Mouse (Mus musculus): ENCODE measurements around the gene Siah2. TPM values are rescaled to one million over a fixed set of nuclear protein-coding genes. Genes with fewer than 3 reads are reported as not detected.

The Siah2 gene
- polyA plus RNA-seq, 1 experiment from 2014 or later, result 7.9 TPM

DNA sequence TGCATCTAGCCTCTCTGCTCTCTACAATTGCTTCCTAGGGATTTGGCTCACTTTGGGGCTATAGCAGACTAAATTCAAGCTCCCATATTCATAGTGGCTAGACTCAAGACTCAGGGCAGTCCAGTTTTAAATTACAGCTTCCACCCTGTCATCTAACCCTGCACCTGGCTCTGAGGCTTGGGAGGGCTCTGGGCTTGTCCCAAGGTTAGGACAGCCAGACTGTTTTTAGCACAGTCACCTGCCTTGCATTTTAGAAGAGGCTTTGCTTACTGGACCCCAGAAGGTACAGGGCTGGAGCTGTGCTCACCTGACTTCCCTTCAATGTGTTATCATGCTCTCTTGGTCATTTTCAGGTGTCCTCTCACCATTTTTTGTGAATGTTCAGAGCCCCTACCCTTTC lies 32.6 kb upstream of the Siah2 start:
- Histone ChIP-seq H3K9ac (replicated peaks; ENCODE audit: low read depth, low read length) (no peak overlapping the region), H3K27me3 (replicated peaks; ENCODE audit: control insufficient read depth, insufficient read depth, low read length) (no peaks in the 10 kb centered on the region), H3K4me1 (replicated peaks; ENCODE audit: control insufficient read depth, insufficient read depth, low read length) (no peaks in the 10 kb centered on the region), H3K9me3 (ENCODE audit: control insufficient read depth, low read length) (no peaks in the 10 kb centered on the region), H3K4me2 (ENCODE audit: low read length) (no peak overlapping the region), H3K36me3 (ENCODE audit: control insufficient read depth, insufficient read depth) (no peaks in the 10 kb centered on the region), H3K4me3 (replicated peaks; ENCODE audit: low read length) (no peak overlapping the region), H3K27ac (ENCODE audit: low read length) (no peak overlapping the region)
- ATAC-seq, result no peak

DNA sequence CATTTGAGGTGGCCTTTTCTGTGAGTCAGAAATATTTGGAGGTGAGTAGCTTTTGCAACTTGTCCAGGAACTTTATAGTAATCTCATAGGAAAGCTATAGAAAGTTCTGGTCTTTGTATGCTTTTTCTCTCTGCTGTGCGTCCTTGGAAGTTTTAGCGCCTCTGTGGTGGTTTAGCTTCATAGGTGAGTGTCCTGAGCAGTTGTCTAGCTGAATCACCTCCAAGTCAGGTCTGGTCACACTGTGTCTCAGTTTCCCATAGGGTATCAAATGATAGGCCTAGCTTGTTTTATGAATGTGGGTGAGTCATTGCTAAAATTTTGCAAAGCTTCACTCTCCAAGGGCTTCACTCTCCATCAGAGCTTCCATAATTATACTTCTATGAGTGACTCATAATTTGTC lies 31.5 kb upstream of the Siah2 start:
- no peaks in the 10 kb centered on the region for H3K9me3 ChIP-seq (ENCODE audit: control insufficient read depth, low read length)
- WGBS, result 98% methylated on average over 2 of the region's 2 CpGs

DNA sequence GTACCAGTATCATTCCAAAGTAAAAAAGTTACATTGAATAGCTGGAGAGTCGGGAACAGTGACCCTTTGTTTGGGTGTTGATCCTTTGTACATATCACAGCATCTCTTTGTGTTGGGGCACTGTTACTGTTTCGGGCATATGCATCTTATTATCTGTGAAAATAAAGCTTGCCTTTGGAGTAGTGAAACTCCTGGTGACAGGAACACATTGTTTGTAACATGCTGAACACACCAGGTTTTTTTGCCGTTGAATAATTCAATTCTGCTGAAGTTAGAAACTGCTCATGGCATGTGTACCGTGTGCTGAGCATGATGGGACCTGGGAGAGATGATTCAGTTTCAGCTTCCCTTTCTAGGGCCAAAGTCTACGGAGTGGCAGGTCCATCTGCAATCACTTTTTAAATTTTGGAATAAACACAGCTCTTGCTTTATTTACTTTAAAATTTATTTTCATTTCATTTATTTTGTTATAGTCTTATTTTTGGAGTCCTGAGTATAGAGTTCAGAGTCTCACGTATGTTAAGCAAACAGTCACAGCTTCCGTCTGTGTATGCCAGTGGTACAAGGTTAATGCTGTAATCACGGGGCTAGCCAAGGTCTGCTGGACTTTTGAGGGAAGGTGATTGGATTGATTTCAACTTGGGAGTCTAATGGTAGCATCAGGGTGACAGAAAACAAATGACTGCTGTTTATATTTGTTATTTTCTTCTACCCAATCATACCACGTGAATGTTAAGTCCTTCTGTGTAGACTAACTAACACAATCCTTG lies 27.4 kb upstream of the Siah2 start:
- H3K4me2 ChIP-seq (ENCODE audit: low read length), result no peak overlapping the region
- no peaks in the 10 kb centered on the region for H3K27me3 ChIP-seq (replicated peaks; ENCODE audit: control insufficient read depth, insufficient read depth, low read length)
- no peaks in the 10 kb centered on the region for H3K36me3 ChIP-seq (ENCODE audit: control insufficient read depth, insufficient read depth)
- WGBS, result 73% methylated on average over 9 of the region's 9 CpGs
- ATAC-seq, result no peak
- H3K4me1 ChIP-seq (replicated peaks; ENCODE audit: control insufficient read depth, insufficient read depth, low read length), result no peaks in the 10 kb centered on the region
- no peaks in the 10 kb centered on the region for H3K9me3 ChIP-seq (ENCODE audit: control insufficient read depth, low read length)
- no peak overlapping the region for H3K27ac ChIP-seq (ENCODE audit: low read length)
- no peak overlapping the region for H3K9ac ChIP-seq (replicated peaks; ENCODE audit: low read depth, low read length)
- no peak overlapping the region for H3K4me3 ChIP-seq (replicated peaks; ENCODE audit: low read length)

More for the DNA sequence above, 31.5 kb upstream of the Siah2 start:
- no peak for ATAC-seq
- no peak overlapping the region for H3K9ac ChIP-seq (replicated peaks; ENCODE audit: low read depth, low read length)
- no peaks in the 10 kb centered on the region for H3K4me1 ChIP-seq (replicated peaks; ENCODE audit: control insufficient read depth, insufficient read depth, low read length)
- no peak overlapping the region for H3K4me2 ChIP-seq (ENCODE audit: low read length)
- H3K27ac ChIP-seq (ENCODE audit: low read length), result no peak overlapping the region
- no peaks in the 10 kb centered on the region for H3K27me3 ChIP-seq (replicated peaks; ENCODE audit: control insufficient read depth, insufficient read depth, low read length)
- H3K36me3 ChIP-seq (ENCODE audit: control insufficient read depth, insufficient read depth), result no peaks in the 10 kb centered on the region
- H3K4me3 ChIP-seq (replicated peaks; ENCODE audit: low read length), result no peak overlapping the region

GRCm38 (mm10) chr3:58716705-58717104 lies 24.5 kb upstream of the Siah2 start:
- WGBS, result 88% methylated on average over 2 of the region's 2 CpGs
- Histone ChIP-seq H3K4me2 (ENCODE audit: low read length) (no peak overlapping the region), H3K4me1 (replicated peaks; ENCODE audit: control insufficient read depth, insufficient read depth, low read length) (no peaks in the 10 kb centered on the region), H3K9me3 (ENCODE audit: control insufficient read depth, low read length) (no peaks in the 10 kb centered on the region), H3K27me3 (replicated peaks; ENCODE audit: control insufficient read depth, insufficient read depth, low read length) (no peaks in the 10 kb centered on the region), H3K9ac (replicated peaks; ENCODE audit: low read depth, low read length) (no peak overlapping the region), H3K36me3 (ENCODE audit: control insufficient read depth, insufficient read depth) (no peaks in the 10 kb centered on the region), H3K4me3 (replicated peaks; ENCODE audit: low read length) (no peak overlapping the region), H3K27ac (ENCODE audit: low read length) (no peak overlapping the region)
- ATAC-seq, result no peak

DNA sequence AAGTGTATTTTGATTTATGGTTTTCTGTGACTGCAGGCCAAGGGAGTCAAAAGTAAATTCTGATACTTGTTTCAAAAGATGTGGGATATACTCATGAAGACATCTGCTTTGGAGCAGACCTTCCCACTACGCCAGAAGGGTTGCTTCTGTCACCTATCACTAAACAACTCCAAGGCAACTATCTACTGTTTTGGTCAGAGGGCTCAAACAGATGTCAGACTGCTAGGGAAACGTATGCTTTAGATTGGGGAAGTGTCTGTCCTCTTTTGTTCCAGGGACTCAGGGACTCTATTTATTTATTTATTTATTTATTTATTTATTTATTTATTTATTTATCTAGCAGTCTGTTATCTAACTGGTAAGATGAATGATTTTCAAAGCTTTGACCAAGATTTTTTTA lies 22.6 kb upstream of the Siah2 start:
- H3K4me1 ChIP-seq (replicated peaks; ENCODE audit: control insufficient read depth, insufficient read depth, low read length), result no peaks in the 10 kb centered on the region
- no peak overlapping the region for H3K9ac ChIP-seq (replicated peaks; ENCODE audit: low read depth, low read length)
- ATAC-seq, result no peak
- H3K36me3 ChIP-seq (ENCODE audit: control insufficient read depth, insufficient read depth), result no peaks in the 10 kb centered on the region
- no peak overlapping the region for H3K4me3 ChIP-seq (replicated peaks; ENCODE audit: low read length)
- WGBS, result 84% methylated on average over 2 of the region's 2 CpGs
- H3K4me2 ChIP-seq (ENCODE audit: low read length), result no peak overlapping the region
- H3K9me3 ChIP-seq (ENCODE audit: control insufficient read depth, low read length), result no peaks in the 10 kb centered on the region
- H3K27ac ChIP-seq (ENCODE audit: low read length), result no peak overlapping the region
- H3K27me3 ChIP-seq (replicated peaks; ENCODE audit: control insufficient read depth, insufficient read depth, low read length), result no peaks in the 10 kb centered on the region

- Histone ChIP-seq H3K36me3 (ENCODE audit: control insufficient read depth, insufficient read depth) (no peaks in the 10 kb centered on the region), H3K4me3 (replicated peaks; ENCODE audit: low read length) (no peak overlapping the region), H3K4me2 (ENCODE audit: low read length) (no peak overlapping the region), H3K9me3 (ENCODE audit: control insufficient read depth, low read length) (no peaks in the 10 kb centered on the region), H3K9ac (replicated peaks; ENCODE audit: low read depth, low read length) (no peak overlapping the region), H3K27me3 (replicated peaks; ENCODE audit: control insufficient read depth, insufficient read depth, low read length) (no peaks in the 10 kb centered on the region), H3K4me1 (replicated peaks; ENCODE audit: control insufficient read depth, insufficient read depth, low read length) (no peaks in the 10 kb centered on the region), H3K27ac (ENCODE audit: low read length) (no peak overlapping the region)
- 88% methylated on average over 2 of the region's 2 CpGs for WGBS
- ATAC-seq, result no peak
These were observed 21.8 kb upstream of the Siah2 start for GRCm38 (mm10) chr3:58714034-58714433.

DNA sequence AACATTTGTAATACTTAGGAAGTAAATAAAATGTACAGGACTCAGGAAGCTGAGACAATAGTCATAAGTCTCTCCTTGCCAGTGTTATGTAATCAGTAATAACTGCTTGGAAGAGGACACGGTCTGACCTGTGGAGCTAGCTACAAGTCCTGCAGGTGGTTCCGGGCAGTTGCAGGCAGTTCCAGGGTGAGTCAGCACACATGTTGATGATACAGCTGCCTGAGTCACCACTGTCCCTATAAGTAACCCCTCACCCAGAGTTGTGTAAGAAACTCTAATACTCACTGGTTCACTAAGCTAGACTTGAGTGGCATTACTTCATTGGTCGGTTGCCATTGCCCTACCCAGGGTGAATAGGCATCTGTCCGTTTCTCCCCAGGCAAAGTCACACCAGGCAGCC lies 21.0 kb upstream of the Siah2 start:
- no peak for ATAC-seq
- H3K9me3 ChIP-seq (ENCODE audit: control insufficient read depth, low read length), result no peaks in the 10 kb centered on the region
- H3K9ac ChIP-seq (replicated peaks; ENCODE audit: low read depth, low read length), result no peak overlapping the region
- H3K27ac ChIP-seq (ENCODE audit: low read length), result no peak overlapping the region
- 94% methylated on average over 4 of the region's 4 CpGs for WGBS
- no peaks in the 10 kb centered on the region for H3K36me3 ChIP-seq (ENCODE audit: control insufficient read depth, insufficient read depth)
- H3K27me3 ChIP-seq (replicated peaks; ENCODE audit: control insufficient read depth, insufficient read depth, low read length), result no peaks in the 10 kb centered on the region
- H3K4me1 ChIP-seq (replicated peaks; ENCODE audit: control insufficient read depth, insufficient read depth, low read length), result no peaks in the 10 kb centered on the region
- no peak overlapping the region for H3K4me3 ChIP-seq (replicated peaks; ENCODE audit: low read length)
- H3K4me2 ChIP-seq (ENCODE audit: low read length), result no peak overlapping the region

DNA sequence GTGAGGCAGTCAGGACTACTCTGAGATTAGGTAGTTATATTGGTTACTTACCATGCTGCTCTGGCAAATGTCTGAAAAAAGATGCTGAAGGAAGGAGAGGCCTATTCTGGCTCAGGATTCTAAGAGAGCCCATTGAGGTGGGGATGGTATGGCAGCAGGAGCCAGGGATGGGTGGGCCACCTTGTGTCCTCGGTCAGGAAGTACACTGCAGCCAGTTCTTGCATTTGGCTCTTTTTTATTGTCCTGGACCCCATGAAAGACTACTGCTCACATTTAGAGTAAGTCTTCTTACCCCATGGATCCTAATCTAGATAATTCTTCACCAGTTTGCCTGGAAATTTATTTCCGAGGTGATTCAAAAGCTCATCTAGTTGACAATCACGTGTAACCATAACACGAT lies 12.3 kb upstream of the Siah2 start:
- H3K9me3 ChIP-seq (ENCODE audit: control insufficient read depth, low read length), result no peaks in the 10 kb centered on the region
- 81% methylated on average over 4 of the region's 4 CpGs for WGBS
- no peaks in the 10 kb centered on the region for H3K36me3 ChIP-seq (ENCODE audit: control insufficient read depth, insufficient read depth)
- no peak overlapping the region for H3K4me3 ChIP-seq (replicated peaks; ENCODE audit: low read length)
- no peak overlapping the region for H3K27ac ChIP-seq (ENCODE audit: low read length)
- no peaks in the 10 kb centered on the region for H3K4me1 ChIP-seq (replicated peaks; ENCODE audit: control insufficient read depth, insufficient read depth, low read length)
- no peak for ATAC-seq
- no peak overlapping the region for H3K9ac ChIP-seq (replicated peaks; ENCODE audit: low read depth, low read length)
- H3K4me2 ChIP-seq (ENCODE audit: low read length), result no peak overlapping the region
- H3K27me3 ChIP-seq (replicated peaks; ENCODE audit: control insufficient read depth, insufficient read depth, low read length), result no peaks in the 10 kb centered on the region

DNA sequence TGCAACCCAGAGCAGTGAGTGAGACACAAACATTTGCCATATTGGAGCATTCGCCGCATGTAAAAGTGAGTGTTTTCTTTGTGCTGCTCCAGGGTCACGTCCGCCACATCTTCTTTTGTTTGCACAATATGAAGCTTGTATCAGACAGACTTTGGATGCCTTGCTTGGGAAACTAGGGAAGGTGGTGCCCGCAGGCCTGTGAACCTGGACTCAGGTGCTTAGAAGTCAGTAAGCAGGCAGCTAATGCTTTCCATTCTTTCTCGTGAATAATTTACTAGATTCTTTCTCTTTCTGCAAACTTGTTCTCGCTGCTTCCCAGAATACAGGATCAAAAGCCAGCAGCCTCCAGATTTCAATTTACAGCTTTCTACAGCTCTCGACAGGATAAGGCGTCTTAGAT lies 11.5 kb upstream of the Siah2 start:
- H3K9ac ChIP-seq (replicated peaks; ENCODE audit: low read depth, low read length), result no peak overlapping the region
- H3K27me3 ChIP-seq (replicated peaks; ENCODE audit: control insufficient read depth, insufficient read depth, low read length), result no peaks in the 10 kb centered on the region
- no peak for ATAC-seq
- no peaks in the 10 kb centered on the region for H3K36me3 ChIP-seq (ENCODE audit: control insufficient read depth, insufficient read depth)
- WGBS, result 77% methylated on average over 9 of the region's 9 CpGs
- H3K9me3 ChIP-seq (ENCODE audit: control insufficient read depth, low read length), result no peaks in the 10 kb centered on the region
- H3K4me1 ChIP-seq (replicated peaks; ENCODE audit: control insufficient read depth, insufficient read depth, low read length), result no peaks in the 10 kb centered on the region
- H3K4me2 ChIP-seq (ENCODE audit: low read length), result no peak overlapping the region
- no peak overlapping the region for H3K4me3 ChIP-seq (replicated peaks; ENCODE audit: low read length)
- H3K27ac ChIP-seq (ENCODE audit: low read length), result no peak overlapping the region

GRCm38 (mm10) chr3:58702329-58702728 lies 10.1 kb upstream of the Siah2 start:
- Histone ChIP-seq H3K4me1 (replicated peaks; ENCODE audit: control insufficient read depth, insufficient read depth, low read length) (no peaks in the 10 kb centered on the region), H3K27me3 (replicated peaks; ENCODE audit: control insufficient read depth, insufficient read depth, low read length) (no peaks in the 10 kb centered on the region), H3K36me3 (ENCODE audit: control insufficient read depth, insufficient read depth) (no peaks in the 10 kb centered on the region), H3K4me3 (replicated peaks; ENCODE audit: low read length) (no peak overlapping the region), H3K9me3 (ENCODE audit: control insufficient read depth, low read length) (no peaks in the 10 kb centered on the region), H3K27ac (ENCODE audit: low read length) (no peak overlapping the region), H3K4me2 (ENCODE audit: low read length) (no peak overlapping the region), H3K9ac (replicated peaks; ENCODE audit: low read depth, low read length) (no peak overlapping the region)
- WGBS, result 92% methylated on average over 1 of the region's 1 CpGs
- ATAC-seq, result no peak

Data from forebrain, embryonic 16.5 days (tissue).